Mouse (Mus musculus): ENCODE measurements around the gene Elmsan1.

Elmsan1 gene

DNA sequence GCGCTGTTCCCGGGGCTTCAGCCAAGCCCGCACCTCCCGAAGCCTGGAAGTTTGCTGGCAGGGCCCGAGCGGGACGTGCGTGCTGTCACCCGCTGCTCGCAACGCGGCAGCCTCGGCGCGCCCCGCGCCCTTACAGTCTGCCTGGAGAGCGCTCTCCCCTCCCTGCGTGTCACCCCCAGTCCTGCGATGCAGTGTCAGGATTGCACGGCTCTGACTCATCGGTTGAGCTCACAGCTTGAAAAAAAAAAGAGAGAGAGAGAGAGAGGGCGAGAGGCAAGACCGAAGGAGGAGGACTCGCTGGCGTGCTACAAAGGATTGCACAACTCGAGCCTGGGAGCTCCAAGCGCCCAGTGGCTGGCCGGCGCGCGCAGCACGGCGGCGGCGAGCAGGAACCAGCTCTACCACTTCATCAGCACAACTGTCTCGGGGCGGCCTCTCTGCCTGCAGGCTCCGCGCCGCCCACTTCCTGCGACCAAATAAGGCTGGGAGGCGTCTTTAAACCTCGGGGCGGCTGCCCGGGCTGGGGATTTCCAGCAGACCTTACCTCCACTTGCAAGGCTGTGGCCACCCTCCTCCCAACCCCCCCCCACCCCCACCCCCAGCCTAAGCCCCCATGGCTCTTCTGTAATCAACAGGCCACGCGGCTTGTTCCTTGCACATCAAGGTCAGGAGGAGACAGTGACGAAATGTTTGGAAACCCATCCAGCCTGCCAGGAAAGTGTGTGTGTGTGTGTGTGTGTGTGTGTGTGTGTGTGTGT lies 24.9 kb downstream of the Elmsan1 start:
- no peak for DNase-seq (ENCODE audit: low read depth, low spot score)

DNA sequence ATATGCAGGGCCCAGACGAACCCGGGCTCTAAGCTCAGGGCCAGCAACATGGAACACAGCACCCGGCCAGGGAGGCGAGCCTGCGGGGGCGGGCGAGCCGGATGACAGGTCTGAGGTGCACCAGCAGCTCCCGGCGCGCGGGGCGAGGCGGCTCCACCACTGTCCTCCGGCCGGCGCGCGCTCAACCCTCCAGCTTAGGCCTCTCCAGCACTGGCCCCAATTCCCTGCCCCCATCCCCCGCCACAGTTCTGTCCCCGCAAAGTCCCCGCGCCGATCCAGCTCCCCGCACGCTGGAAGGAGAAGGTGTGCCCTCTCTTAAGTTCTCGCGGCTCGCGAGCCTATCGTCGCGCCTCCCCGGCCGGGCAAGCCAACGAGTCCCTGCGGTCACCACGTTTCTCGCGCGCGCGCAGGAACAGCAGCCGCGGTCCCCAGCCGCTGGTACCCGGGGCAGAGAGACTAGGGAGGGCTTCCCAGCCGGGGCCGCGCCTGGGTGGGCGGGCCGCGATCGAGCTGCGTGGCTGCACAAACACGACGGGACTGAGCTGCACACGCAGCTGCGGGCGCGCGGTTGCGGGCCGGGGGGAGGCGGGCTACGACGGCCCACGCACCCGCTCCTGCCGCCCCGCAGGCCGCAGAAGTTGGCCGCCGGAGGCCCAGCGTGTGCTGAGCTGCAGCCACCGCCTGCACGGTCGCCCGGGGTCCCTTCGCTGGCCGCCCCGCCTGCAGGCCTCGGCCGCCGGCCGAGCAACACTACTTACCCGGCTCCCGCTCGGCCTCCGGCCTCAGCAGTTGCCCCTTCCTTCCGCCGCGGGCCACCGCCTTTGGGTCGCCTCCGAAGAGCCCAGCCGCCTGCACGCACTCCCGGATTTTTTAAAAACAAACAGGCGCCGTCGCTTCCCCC lies 25.7 kb downstream of the Elmsan1 start:
- DNase-seq (ENCODE audit: low read depth, low spot score), result no peak

- DNase-seq (ENCODE audit: low read depth, low spot score), result no peak
Observed at GRCm38 (mm10) chr12:84192280-84192679, 26.4 kb downstream of the Elmsan1 start.

GRCm38 (mm10) chr12:84191770-84192169 lies 26.9 kb downstream of the Elmsan1 start:
- DNase-seq (ENCODE audit: low read depth, low spot score), result no peak

- no peak for DNase-seq (ENCODE audit: low read depth, low spot score)
Observed at GRCm38 (mm10) chr12:84191190-84191589, 27.5 kb downstream of the Elmsan1 start.

DNA sequence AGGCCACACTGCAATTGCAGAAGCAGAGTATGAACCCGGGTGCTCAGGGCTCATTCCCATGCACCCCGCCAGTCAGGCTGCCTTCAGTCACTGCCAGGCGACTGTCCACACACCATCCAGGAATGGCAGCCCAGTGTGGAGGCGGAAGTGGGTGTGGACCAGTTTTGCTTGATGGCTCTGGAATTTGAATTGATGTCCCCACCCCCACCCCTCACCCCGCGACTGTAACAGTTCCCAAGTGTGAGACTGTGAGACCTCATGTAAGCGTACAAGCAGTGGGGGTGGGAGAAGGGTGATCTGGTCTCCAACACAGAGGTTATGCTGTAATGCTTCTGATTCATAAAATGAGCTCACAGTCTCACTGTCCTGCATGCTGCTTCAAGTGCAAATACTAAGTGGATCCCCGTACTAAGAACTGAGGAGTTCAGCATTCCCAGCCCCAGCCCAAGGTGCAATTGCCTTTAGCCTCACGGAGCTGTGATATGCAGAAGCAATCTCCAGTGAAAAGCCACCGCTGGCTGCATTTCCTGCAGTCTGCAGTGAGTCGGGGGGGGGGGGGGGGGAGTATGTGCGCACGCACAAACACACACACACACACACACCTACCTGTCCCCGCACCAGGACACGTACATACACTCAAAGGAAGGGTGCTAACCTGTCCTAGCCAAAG lies 28.4 kb downstream of the Elmsan1 start:
- no peak for DNase-seq (ENCODE audit: low read depth, low spot score)

DNA sequence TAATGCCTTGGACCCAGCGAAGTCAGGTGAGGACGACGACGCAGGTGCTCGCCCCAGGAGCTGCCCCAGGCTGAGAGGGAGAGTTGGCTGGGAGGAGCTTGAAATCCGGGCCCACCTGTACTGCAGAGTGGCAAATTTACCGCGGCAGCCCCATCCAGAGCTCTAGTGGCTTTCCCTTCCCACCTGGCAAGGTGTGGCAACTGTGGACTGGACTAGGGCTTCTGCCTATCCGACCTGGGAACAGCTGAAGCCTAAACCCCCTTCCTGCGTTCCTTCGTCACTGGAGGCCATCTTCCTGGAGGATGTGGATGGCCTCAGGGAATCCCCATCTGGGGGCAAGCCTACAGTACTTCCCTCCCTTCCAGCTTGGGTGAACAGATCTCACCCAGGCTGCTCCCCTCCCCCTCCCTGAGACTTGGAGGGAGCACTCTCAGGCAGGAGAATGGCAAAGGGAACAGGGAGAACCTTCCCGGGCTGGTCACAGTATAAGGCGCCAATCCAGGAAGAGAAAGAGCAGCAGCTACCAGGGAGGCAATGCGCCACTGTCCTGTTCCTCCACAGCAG lies 29.7 kb downstream of the Elmsan1 start:
- DNase-seq (ENCODE audit: low read depth, low spot score), result no peak

DNA sequence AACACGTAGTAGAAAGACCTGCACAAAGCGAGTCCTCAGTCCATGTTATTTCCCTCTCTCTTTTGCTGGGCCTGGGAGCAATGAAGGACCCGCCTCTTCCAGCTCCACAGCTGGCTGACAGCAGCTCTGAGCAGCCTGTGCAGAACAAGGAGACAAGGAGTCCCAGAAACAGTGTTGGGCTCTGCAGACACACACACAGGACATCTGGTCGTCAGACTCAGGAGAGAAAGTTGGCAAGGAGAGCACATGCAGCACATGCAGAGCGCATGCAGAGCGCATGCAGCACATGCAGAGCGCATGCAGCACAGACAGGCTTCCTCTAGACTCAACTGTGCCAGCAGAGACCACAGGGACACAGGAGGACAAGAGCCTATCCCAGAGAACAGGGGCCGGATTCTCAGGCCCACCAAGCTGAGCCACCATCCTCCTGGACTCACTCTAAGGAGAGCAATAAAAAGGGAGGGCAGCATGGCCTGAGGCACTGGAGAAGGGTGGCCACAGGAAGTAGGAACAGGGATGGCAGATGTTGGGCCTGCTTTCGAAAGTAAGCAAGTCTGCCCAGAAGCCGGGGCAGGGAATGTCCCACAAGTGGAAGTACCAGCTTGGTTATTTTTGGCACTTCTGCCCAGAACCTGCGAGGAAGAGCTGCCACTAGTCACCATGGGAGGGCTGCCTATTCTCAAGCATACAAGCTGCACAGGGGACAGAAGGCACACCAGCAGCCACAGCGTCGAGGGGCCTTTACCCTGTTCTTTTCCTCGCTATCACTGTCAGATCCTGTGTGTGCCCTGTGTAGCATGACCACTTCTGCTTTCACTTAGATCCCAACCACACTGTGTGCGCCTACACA lies 30.7 kb downstream of the Elmsan1 start:
- no peak for DNase-seq (ENCODE audit: low read depth, low spot score)

GRCm38 (mm10) chr12:84186950-84187349 lies 31.7 kb downstream of the Elmsan1 start:
- DNase-seq (ENCODE audit: low read depth, low spot score), result no peak

GRCm38 (mm10) chr12:84186536-84186935 lies 32.1 kb downstream of the Elmsan1 start:
- no peak for DNase-seq (ENCODE audit: low read depth, low spot score)

DNA sequence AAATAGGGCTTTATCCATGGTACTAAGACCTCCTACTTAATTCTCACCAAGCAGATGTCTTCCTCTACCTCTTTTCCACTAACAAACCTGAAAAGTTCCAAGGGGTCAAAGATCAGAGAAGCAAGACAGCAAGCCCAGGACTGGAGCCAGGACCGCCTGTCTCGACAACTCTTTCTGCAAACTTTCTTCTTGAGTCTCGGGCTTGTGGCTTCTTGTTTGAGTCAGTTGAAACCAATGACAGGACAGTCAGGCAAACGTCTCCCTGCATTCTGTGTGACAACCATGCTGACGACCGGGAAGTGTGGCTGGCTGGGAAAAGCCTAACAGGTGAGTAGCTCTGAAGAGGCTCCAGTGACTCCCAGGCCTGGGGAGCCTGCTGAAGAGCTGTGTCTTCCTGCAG lies 33.1 kb downstream of the Elmsan1 start:
- no peak for DNase-seq (ENCODE audit: low read depth, low spot score)

DNA sequence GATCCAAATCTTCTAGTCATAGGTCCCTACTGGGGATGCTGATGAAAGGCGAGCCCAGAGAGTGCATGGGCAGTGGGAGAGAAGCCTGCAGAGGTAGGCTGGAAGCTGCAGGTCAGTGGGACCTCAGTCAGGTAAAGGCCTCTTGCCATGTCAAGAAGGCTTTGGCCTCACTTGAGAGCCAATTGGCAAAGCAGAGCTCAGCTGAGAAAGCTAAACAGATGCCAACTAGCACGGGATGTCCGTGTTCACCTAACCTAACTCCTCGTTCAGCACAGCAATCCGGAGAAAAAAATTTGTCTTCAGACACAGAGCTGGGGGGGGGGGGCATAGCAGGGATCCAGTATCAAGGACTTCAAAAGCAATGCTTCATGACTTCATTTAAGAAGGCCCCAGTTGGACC lies 33.7 kb downstream of the Elmsan1 start:
- no peak for DNase-seq (ENCODE audit: low read depth, low spot score)

- no peak for DNase-seq (ENCODE audit: low read depth, low spot score)
Observed at GRCm38 (mm10) chr12:84181999-84182398, 36.7 kb downstream of the Elmsan1 start.

GRCm38 (mm10) chr12:84180701-84181435 lies 37.8 kb downstream of the Elmsan1 start:
- no peak for DNase-seq (ENCODE audit: low read depth, low spot score)

DNA sequence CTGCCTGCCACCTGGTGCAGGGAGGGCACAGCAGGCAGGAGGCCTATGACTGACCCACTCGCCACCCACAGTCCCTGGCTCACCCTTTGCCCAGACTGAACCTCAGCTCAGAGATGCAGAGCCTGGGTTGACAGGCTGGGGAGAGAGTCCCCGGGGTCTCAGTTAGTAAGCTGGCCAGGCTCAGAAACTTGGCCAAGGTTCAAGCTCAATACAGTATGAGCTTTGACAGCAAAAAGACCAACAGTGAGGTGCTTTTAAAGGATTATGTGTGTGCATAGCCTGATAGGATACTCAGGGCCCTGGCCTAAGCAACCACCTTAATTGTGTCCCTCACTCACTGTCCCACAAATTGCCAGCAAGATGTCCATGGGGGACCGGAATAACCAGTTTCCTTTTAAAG lies 38.6 kb downstream of the Elmsan1 start:
- DNase-seq (ENCODE audit: low read depth, low spot score), result no peak

GRCm38 (mm10) chr12:84178652-84179445 lies 39.8 kb downstream of the Elmsan1 start:
- no peak for DNase-seq (ENCODE audit: low read depth, low spot score)

DNA sequence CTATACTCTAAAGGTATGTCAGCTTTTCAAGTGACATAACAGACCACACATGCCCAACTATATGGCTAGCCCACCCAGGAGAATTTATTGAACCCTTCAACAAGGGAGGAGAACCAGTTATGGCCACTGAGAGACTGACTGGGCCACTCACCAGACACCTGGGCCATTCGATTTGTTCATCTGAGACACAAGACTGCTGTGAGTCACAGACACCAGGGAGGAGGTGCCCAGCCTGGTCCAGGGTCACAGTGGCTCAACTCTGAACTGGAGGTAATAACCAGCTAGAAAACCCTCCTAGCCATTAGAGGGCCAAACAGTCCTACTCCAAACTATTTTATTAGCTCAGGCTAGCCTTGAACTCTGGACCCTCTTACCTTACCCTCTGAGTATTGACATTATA lies 40.6 kb downstream of the Elmsan1 start:
- no peak for DNase-seq (ENCODE audit: low read depth, low spot score)

DNA sequence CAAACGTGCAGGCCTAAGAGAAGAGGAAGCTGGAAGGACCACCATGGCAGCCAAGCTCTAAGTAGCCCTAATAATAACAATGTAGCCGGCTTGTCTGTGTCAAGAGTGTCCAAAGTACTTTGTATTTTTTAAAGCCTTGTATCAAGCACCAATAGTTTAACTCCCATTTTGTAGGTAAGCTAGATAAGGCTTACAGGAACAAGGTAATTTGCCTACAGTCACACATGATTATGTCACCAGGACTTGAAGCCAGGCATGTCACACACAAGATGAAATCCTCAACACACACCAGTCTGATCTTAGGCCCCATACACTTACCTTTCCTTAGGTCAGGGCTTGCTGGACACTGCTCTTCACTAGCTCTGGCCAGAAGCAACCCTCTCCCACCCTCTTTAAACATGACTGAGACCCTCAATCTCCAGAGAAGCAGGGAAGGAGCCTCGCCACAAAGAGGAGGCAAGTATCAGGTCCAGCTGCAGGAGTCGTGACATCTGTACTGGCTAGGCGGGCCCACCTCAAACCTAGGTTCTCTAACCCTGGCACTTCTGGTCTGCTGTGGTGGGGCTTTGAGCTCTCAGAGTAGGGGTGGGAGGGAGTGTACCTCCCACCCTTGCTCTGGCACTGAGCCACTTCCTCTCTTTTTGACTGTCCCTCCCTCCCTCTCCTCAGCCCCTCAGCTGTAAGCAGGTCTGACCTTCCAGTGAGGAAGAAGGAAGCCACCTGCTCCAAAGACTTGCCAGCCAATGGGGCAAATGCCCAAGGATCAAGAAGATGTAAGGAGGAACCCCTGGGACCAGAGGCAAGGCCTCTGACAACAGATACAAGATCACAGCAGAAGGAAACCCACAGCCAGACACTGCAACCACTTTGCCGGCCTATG lies 41.6 kb downstream of the Elmsan1 start:
- DNase-seq (ENCODE audit: low read depth, low spot score), result no peak

Data from brain, embryonic 18.5 days (tissue).